Mouse (Mus musculus) neural tube, embryonic 14.5 days (tissue): ENCODE measurements around the gene Slc7a14. TPM values are rescaled to one million over a fixed set of nuclear protein-coding genes. Genes with fewer than 3 reads are reported as not detected.

Experiments used
- ATAC-seq: fragments of 200-750 bp; cut with Nextera tagmentation; 2 replicates; pipeline ENCODE4 v1.8.0; 2017; ENCODE audit warnings: low read depth, mild to moderate bottlenecking, moderate TSS enrichment, moderate library complexity
- H3K27ac ChIP-seq: fragments of 300-500 bp; sonication (generic); 2 replicates; pipeline ENCODE4 v1.5.1; 2014; ENCODE audit warnings: low read depth, mild to moderate bottlenecking, control low read depth, low read length, moderate library complexity, mixed read lengths
- H3K27me3 ChIP-seq: fragments of 300-500 bp; sonication (generic); 2 replicates; pipeline ENCODE4 v1.6.1; 2014; ENCODE audit warnings: low read length; ENCODE audit not compliant: control insufficient read depth, insufficient read depth
- H3K36me3 ChIP-seq: fragments of 300-500 bp; sonication (generic); 2 replicates; pipeline ENCODE4 v1.6.1; 2014; ENCODE audit warnings: low read length, mixed read lengths; ENCODE audit not compliant: control insufficient read depth, insufficient read depth
- H3K4me1 ChIP-seq: fragments of 300-500 bp; sonication (generic); 2 replicates; pipeline ENCODE4 v1.6.1; 2014; ENCODE audit warnings: low read length; ENCODE audit not compliant: control insufficient read depth, insufficient read depth
- H3K4me2 ChIP-seq: fragments of 300-500 bp; sonication (generic); 2 replicates; pipeline ENCODE4 v1.6.1; 2014; ENCODE audit warnings: mild to moderate bottlenecking, low read depth, low read length, control low read depth
- H3K4me3 ChIP-seq: fragments of 300-500 bp; sonication (generic); 2 replicates; pipeline ENCODE4 v1.5.1; 2014; ENCODE audit warnings: low read depth, low read length, control low read depth, mixed read lengths
- H3K9ac ChIP-seq: fragments of 300-500 bp; sonication (generic); replicated peaks from 2 replicates; pipeline ENCODE4 v1.6.1; 2014; ENCODE audit warnings: low read depth, mild to moderate bottlenecking, control low read depth, low read length, mixed read lengths
- H3K9me3 ChIP-seq: fragments of 300-500 bp; sonication (generic); 2 replicates; pipeline ENCODE4 v1.6.1; 2016; ENCODE audit warnings: low read length; ENCODE audit not compliant: control insufficient read depth
- WGBS: fragments of 180-500 bp; shearing (Covaris S2); extraction: QIAGEN DNeasy Blood & Tissue Kit; methylation state at CpG from one replicate; pipeline ENCODE4 v1.1.7; 2014; 5-methylcytosine and 5-hydroxymethylcytosine counted together
- polyA plus RNA-seq: library from polyadenylated mRNA; unstranded; fragments of >200 nt; fragmentation: Nextera tagmentation; extraction: Ambion mirVana; gene quantifications from 2 replicates; pipeline ENCODE4 v1.2.1, GENCODE M21; 2014

The Slc7a14 gene
- polyA plus RNA-seq, 1 experiment from 2014 or later, result 10.8 TPM

DNA sequence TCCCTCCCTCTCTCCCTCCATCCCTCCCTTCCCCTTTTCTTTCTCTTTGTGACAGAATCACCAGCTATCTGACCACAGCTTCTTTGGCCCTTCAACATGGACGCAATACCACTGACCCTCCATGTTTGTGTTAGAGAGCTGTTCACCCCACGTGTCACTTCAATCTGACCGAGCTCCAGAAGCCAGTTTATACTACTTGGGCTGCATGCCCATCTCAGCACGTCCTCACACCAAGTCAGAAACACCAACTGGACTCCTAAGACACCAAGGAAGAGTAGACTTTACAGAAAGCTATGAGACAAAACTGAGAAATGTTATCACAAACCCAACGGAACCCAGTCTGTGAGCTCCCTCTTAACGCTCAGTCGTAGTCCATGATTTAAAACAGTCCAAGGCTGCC, 43.2 kb downstream of the Slc7a14 start:
- Histone ChIP-seq H3K4me3 (no peak overlapping the region), H3K4me1 (no peaks in the 10 kb centered on the region), H3K9me3 (no peaks in the 10 kb centered on the region), H3K9ac (no peak overlapping the region), H3K4me2 (no peak overlapping the region), H3K36me3 (no peaks in the 10 kb centered on the region), H3K27me3 (no peaks in the 10 kb centered on the region), H3K27ac (no peak overlapping the region)
- no peak for ATAC-seq
- 92% methylated on average over 7 of the region's 7 CpGs for WGBS

DNA sequence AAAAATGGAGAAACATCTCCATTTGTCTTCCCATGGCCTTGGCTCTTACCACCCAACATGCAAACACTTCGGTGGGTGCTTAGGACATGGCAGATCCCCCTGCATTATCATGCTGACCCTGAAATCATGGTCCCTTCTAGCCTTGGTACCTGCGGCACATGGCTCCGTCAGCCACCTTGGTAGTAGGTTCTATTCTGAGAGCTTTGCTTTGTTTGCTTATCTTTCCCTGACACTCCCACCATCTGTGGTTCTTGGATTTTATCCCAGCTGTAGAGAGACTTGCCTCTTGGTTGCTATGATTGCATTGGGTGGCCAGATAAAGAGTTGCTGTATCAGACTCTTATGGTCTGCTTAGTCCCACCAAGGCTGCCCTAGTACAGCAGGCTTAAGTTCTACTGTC, 46.6 kb downstream of the Slc7a14 start:
- H3K9me3 ChIP-seq, result no peaks in the 10 kb centered on the region
- H3K4me3 ChIP-seq, result no peak overlapping the region
- no peak overlapping the region for H3K4me2 ChIP-seq
- H3K36me3 ChIP-seq, result no peaks in the 10 kb centered on the region
- ATAC-seq, result no peak
- no peak overlapping the region for H3K27ac ChIP-seq
- H3K27me3 ChIP-seq, result no peaks in the 10 kb centered on the region
- H3K4me1 ChIP-seq, result no peaks in the 10 kb centered on the region
- no peak overlapping the region for H3K9ac ChIP-seq
- 94% methylated on average over 3 of the region's 3 CpGs for WGBS

DNA sequence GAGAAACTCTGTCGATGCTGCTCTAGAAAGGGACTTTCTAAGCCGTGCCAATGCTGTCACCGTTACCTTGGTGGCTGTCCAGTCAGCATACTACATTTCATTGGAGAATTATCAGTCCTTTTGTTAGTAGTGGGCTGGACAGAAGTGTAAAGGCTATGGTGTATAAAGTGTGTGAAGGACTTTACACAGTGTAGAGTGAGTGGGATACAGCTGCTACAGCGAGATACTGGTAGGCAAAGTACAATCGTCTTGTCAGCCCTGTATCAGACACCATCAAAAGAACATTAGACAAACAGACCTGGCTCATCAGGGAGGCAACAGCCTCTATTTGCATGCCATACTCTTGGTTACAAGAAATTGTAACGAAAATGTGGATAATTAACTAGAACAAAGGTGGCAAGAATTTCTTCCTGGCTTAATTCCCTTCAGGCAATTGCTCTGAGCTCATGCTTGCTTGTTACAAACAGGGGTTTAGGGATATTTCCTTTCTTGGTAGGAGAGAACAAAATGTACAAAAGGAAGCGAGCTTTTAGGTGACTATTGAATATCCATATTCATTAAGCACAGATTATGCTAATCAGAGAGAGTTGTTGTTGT, 48.7 kb downstream of the Slc7a14 start:
- H3K4me3 ChIP-seq, result no peak overlapping the region
- peak; percentile 29; the same call in 1 of the 2 replicates for ATAC-seq
- no peak overlapping the region for H3K9ac ChIP-seq
- WGBS, result 45% methylated on average over 7 of the region's 7 CpGs
- no peaks in the 10 kb centered on the region for H3K4me1 ChIP-seq
- H3K27ac ChIP-seq, result no peak overlapping the region
- no peaks in the 10 kb centered on the region for H3K9me3 ChIP-seq
- H3K27me3 ChIP-seq, result no peaks in the 10 kb centered on the region
- no peaks in the 10 kb centered on the region for H3K36me3 ChIP-seq
- no peak overlapping the region for H3K4me2 ChIP-seq

DNA sequence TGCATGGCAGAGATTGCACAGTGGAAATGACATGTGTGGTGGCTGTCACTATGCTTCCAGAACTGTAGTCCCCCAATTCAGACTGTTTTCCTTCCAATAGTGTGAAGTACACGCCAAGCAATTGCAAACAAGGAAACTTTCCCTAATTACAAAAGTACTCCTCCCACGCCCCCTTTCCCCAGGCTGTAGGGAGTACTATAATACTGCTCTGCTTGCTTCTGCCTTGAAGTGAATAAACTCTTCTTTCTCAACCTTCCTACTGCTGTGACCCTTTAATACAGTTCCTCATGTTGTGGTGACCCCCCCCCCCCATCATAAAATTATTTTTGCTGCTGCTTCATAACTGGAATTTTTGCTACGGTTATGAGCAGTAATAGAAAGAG, 49.2 kb downstream of the Slc7a14 start:
- H3K4me2 ChIP-seq, result no peak overlapping the region
- H3K4me1 ChIP-seq, result no peaks in the 10 kb centered on the region
- H3K27ac ChIP-seq, result no peak overlapping the region
- no peaks in the 10 kb centered on the region for H3K27me3 ChIP-seq
- H3K9me3 ChIP-seq, result no peaks in the 10 kb centered on the region
- H3K4me3 ChIP-seq, result no peak overlapping the region
- H3K9ac ChIP-seq, result no peak overlapping the region
- no peak for ATAC-seq
- no peaks in the 10 kb centered on the region for H3K36me3 ChIP-seq
- 38% methylated on average over 3 of the region's 3 CpGs for WGBS

DNA sequence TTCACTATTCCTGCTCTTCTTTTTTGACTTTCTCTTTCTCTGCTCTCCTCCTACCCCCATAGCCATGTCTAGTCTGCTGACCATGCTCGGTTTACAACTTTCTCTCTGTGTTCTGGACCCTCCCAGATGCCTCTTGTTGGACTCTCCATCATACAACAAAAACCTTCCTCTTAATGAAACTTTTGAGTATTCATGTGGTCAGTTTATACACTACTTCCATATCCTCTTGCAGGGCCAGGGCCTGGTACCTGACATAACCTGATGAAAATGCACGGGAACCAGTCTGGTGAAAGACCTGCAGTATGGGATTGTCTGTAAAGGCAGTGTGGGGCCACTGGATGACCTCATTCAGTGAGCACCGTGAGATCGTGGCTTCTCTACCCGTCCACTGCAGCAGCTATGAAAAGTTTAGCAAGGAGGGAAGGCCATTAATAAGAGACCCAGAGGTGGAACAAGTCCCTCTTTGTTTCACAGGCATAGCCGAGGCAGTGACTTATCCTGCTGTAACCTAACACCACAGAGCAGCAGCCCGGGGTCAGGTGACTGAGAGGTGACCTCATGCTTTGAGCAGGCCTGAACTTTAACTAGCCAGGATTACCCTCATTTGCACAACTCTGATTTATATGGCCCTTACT, 49.7 kb downstream of the Slc7a14 start:
- peak; percentile 67; the same call in 1 of the 2 replicates for ATAC-seq

DNA sequence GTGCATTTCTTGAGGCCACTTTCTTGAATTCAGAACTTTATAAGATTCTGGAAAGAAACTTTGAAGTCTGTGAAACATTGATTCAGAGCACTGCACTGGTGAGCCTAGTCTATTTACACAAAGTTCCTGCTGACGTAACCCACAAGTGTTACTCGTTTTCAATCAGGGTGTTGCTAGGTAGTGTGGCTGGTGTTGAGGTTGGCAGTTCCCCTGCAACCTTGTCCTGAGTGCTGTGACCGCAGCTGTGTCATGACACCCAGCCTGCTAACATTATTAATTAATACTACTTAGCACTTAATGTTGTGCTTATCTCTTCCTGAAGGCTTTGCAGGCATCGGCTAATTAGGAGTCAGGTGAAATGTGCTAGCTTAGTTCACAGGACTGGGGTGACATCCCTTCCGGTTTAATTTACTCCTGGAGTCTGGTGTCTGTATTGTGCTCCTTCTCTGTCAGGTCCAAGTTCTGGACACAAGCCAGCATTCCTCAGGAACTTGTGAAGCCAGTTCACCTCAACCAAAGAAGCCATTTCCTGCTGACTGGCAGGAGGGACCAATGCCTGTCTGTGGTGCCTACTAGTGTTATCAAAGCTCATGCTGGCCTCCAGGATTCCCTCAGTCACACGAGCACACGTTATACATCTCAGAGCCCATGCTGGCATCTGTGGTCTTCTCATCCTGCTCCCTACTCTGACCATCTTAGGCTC, 50.5 kb downstream of the Slc7a14 start:
- no peak overlapping the region for H3K27ac ChIP-seq
- no peak overlapping the region for H3K4me3 ChIP-seq
- 77% methylated on average over 7 of the region's 7 CpGs for WGBS
- no peak overlapping the region for H3K9ac ChIP-seq
- no peaks in the 10 kb centered on the region for H3K36me3 ChIP-seq
- H3K27me3 ChIP-seq, result no peaks in the 10 kb centered on the region
- H3K9me3 ChIP-seq, result no peaks in the 10 kb centered on the region
- H3K4me1 ChIP-seq, result no peaks in the 10 kb centered on the region
- no peak for ATAC-seq
- no peak overlapping the region for H3K4me2 ChIP-seq

More for the DNA sequence above, 49.7 kb downstream of the Slc7a14 start:
- Histone ChIP-seq H3K36me3 (no peaks in the 10 kb centered on the region), H3K9ac (no peak overlapping the region), H3K27ac (no peak overlapping the region), H3K27me3 (no peaks in the 10 kb centered on the region), H3K4me2 (no peak overlapping the region), H3K4me3 (no peak overlapping the region), H3K4me1 (no peaks in the 10 kb centered on the region), H3K9me3 (no peaks in the 10 kb centered on the region)
- WGBS, result 17% methylated on average over 7 of the region's 7 CpGs

DNA sequence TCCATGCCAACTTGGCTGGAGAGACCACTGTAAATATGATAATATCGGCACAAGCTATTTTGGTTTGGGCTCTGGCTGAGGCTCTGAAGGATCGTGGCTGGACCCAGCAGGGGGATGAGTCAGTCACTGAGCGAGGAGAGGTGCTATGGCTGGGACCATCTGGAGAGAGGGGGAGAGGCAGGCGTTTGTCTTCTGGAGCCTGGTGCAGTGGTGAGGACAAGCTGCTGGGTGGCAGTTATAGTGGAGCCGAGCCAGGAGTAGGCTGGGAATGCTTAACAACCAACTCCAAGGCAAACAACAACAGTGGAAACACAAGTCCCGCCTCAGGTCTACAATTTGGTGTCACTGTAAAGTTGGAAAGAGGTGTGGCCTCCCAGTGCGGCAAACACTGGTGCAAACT, 55.8 kb downstream of the Slc7a14 start:
- H3K9ac ChIP-seq, result no peak overlapping the region
- no peak overlapping the region for H3K4me3 ChIP-seq
- H3K27ac ChIP-seq, result no peak overlapping the region
- no peaks in the 10 kb centered on the region for H3K27me3 ChIP-seq
- ATAC-seq, result no peak
- no peaks in the 10 kb centered on the region for H3K36me3 ChIP-seq
- 76% methylated on average over 7 of the region's 7 CpGs for WGBS
- no peaks in the 10 kb centered on the region for H3K9me3 ChIP-seq
- H3K4me2 ChIP-seq, result no peak overlapping the region
- no peaks in the 10 kb centered on the region for H3K4me1 ChIP-seq

DNA sequence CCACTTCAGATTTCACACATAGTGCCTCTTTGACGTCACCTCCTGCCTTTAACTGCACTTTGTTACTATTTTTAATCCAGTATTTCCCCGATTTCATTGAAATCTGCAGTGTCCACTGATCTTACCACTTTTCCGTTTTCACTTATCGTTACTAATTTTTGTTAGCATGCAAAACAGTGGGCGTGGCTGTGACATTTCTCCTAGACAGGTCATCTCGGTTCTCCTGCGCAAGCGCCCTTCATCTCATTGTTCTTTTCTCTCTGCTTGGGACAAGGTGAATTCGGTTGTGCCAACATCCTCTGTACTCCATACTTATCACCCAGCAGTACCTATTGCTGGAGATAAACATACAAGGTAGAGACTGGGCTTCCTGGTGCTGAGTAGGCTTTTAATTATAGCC, 56.3 kb downstream of the Slc7a14 start:
- no peak overlapping the region for H3K4me2 ChIP-seq
- no peaks in the 10 kb centered on the region for H3K36me3 ChIP-seq
- H3K9me3 ChIP-seq, result no peaks in the 10 kb centered on the region
- no peak overlapping the region for H3K9ac ChIP-seq
- no peak for ATAC-seq
- no peak overlapping the region for H3K4me3 ChIP-seq
- H3K27me3 ChIP-seq, result no peaks in the 10 kb centered on the region
- no peak overlapping the region for H3K27ac ChIP-seq
- 92% methylated on average over 9 of the region's 9 CpGs for WGBS
- no peaks in the 10 kb centered on the region for H3K4me1 ChIP-seq

DNA sequence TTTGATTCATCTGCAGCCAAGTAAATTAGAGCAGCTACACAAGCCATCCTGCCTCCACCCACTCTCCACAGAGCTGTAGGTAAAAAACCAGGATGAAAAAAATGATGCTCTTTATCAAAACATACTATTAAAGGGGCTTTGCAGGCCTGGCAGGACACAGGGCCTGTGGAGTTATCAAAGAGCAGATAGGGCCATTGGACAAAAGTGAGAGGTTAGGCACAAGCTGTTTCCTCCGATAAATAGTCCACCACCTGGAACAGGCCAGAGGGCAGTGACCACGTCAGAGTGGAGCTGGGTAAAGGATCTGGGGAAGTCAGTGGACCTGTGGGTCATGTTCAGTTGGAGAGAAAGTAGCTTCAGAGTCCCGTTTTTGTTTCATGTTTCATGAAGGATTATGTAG, 57.6 kb downstream of the Slc7a14 start:
- Histone ChIP-seq H3K4me2 (no peak overlapping the region), H3K9ac (no peak overlapping the region), H3K27me3 (no peaks in the 10 kb centered on the region), H3K9me3 (no peaks in the 10 kb centered on the region), H3K4me1 (no peaks in the 10 kb centered on the region), H3K4me3 (no peak overlapping the region), H3K36me3 (no peaks in the 10 kb centered on the region), H3K27ac (no peak overlapping the region)
- WGBS, result 79% methylated on average over 3 of the region's 3 CpGs
- no peak for ATAC-seq
